Mouse (Mus musculus): Measurements from ENCODE around the gene Cdc26. TPM values are rescaled to one million over a fixed set of nuclear protein-coding genes. Genes with fewer than 3 reads are reported as not detected.
A peak's percentile ranks its signal among the peaks of the same experiment; 100 is the strongest.

Cdc26 gene
- polyA plus RNA-seq (2012; rRNA removed): 14.1 and 14.7 TPM in 2 replicates

- no peak for TF ChIP-seq CTCF (IDR thresholded peaks at IDR 0.05; ENCODE audit: extremely low read depth, insufficient read depth, insufficient read length, insufficient replicate concordance)
- peak; percentile 57 for TF ChIP-seq POLR2A (IDR thresholded peaks at IDR 0.05; ENCODE audit: low read depth, low read length)
- WGBS: under 1% methylated on average over 39 of the region's 39 CpGs
- peak; percentile 97 to 98 for DNase-seq (ENCODE audit: low read depth in 1 of 2, low spot score in 2 of 2)
- Histone ChIP-seq H3K36me3 (ENCODE audit: control insufficient read depth, insufficient read depth, low read length) (peaks cover 5% of the 10 kb centered on the region), H3K27ac (ENCODE audit: insufficient read depth, low read length) (peak within 1 kb of the TSS; percentile 82), H3K4me3 (ENCODE audit: extremely low read depth, insufficient read depth, insufficient read length) (peak within 1 kb of the TSS; percentile 80), H3K4me1 (ENCODE audit: control insufficient read depth, insufficient read depth, insufficient read length) (peaks cover 2% of the 10 kb centered on the region), H3K27me3 (ENCODE audit: control insufficient read depth, insufficient read depth, low read length) (no peaks in the 10 kb centered on the region)
These were observed at the start of gene Cdc26, which contains the start of gene Prpf4 for GRCm38 (mm10) chr4:62408601-62409282. TSS of gene Cdc26 (minus strand) at chr4:62408642. TSS of gene Prpf4 (plus strand) at chr4:62408797.

- 48% methylated on average over 5 of the region's 5 CpGs for WGBS
- Histone ChIP-seq H3K4me1 (ENCODE audit: control insufficient read depth, insufficient read depth, insufficient read length) (no peaks in the 10 kb centered on the region), H3K36me3 (ENCODE audit: control insufficient read depth, insufficient read depth, low read length) (no peaks in the 10 kb centered on the region), H3K27me3 (ENCODE audit: control insufficient read depth, insufficient read depth, low read length) (no peaks in the 10 kb centered on the region), H3K4me3 (ENCODE audit: extremely low read depth, insufficient read depth, insufficient read length) (no peak overlapping the region), H3K27ac (ENCODE audit: insufficient read depth, low read length) (no peak overlapping the region)
- TF ChIP-seq CTCF (IDR thresholded peaks at IDR 0.05; ENCODE audit: extremely low read depth, insufficient read depth, insufficient read length, insufficient replicate concordance): peak; percentile 40; the same call in 1 of the 2 replicates
- TF ChIP-seq POLR2A (IDR thresholded peaks at IDR 0.05; ENCODE audit: low read depth, low read length): no peak
- DNase-seq (ENCODE audit: low read depth in 1 of 2, low spot score in 2 of 2): peak in 1 of 2 experiments; percentile 29
These were observed 46.6 kb upstream of the Cdc26 start for GRCm38 (mm10) chr4:62454995-62455394.

- no peaks in the 10 kb centered on the region for H3K36me3 ChIP-seq (ENCODE audit: control insufficient read depth, insufficient read depth, low read length)
- no peak for TF ChIP-seq POLR2A (IDR thresholded peaks at IDR 0.05; ENCODE audit: low read depth, low read length)
- TF ChIP-seq CTCF (IDR thresholded peaks at IDR 0.05; ENCODE audit: extremely low read depth, insufficient read depth, insufficient read length, insufficient replicate concordance): no peak
- H3K4me3 ChIP-seq (ENCODE audit: extremely low read depth, insufficient read depth, insufficient read length): no peak overlapping the region
- no peak overlapping the region for H3K27ac ChIP-seq (ENCODE audit: insufficient read depth, low read length)
- no peak for DNase-seq (ENCODE audit: low read depth in 1 of 2, low spot score in 2 of 2)
- no peaks in the 10 kb centered on the region for H3K27me3 ChIP-seq (ENCODE audit: control insufficient read depth, insufficient read depth, low read length)
- H3K4me1 ChIP-seq (ENCODE audit: control insufficient read depth, insufficient read depth, insufficient read length): no peaks in the 10 kb centered on the region
- WGBS: 84% methylated on average over 4 of the region's 4 CpGs
These were observed 32.5 kb upstream of the Cdc26 start for GRCm38 (mm10) chr4:62440986-62441385.

- H3K4me1 ChIP-seq (ENCODE audit: control insufficient read depth, insufficient read depth, insufficient read length): no peaks in the 10 kb centered on the region
- no peak overlapping the region for H3K27ac ChIP-seq (ENCODE audit: insufficient read depth, low read length)
- no peak for DNase-seq (ENCODE audit: low read depth in 1 of 2, low spot score in 2 of 2)
- WGBS: 81% methylated on average over 4 of the region's 4 CpGs
- no peak overlapping the region for H3K4me3 ChIP-seq (ENCODE audit: extremely low read depth, insufficient read depth, insufficient read length)
- H3K27me3 ChIP-seq (ENCODE audit: control insufficient read depth, insufficient read depth, low read length): no peaks in the 10 kb centered on the region
- no peaks in the 10 kb centered on the region for H3K36me3 ChIP-seq (ENCODE audit: control insufficient read depth, insufficient read depth, low read length)
- TF ChIP-seq CTCF (IDR thresholded peaks at IDR 0.05; ENCODE audit: extremely low read depth, insufficient read depth, insufficient read length, insufficient replicate concordance) (no peak), POLR2A (IDR thresholded peaks at IDR 0.05; ENCODE audit: low read depth, low read length) (no peak)
These were observed 32.1 kb upstream of the Cdc26 start for GRCm38 (mm10) chr4:62440544-62440943.

GRCm38 (mm10) chr4:62439793-62440192, 31.4 kb upstream of the Cdc26 start:
- TF ChIP-seq POLR2A (IDR thresholded peaks at IDR 0.05; ENCODE audit: low read depth, low read length): no peak
- TF ChIP-seq CTCF (IDR thresholded peaks at IDR 0.05; ENCODE audit: extremely low read depth, insufficient read depth, insufficient read length, insufficient replicate concordance): no peak
- 50% methylated on average over 4 of the region's 4 CpGs for WGBS
- Histone ChIP-seq H3K4me3 (ENCODE audit: extremely low read depth, insufficient read depth, insufficient read length) (no peak overlapping the region), H3K36me3 (ENCODE audit: control insufficient read depth, insufficient read depth, low read length) (no peaks in the 10 kb centered on the region), H3K27me3 (ENCODE audit: control insufficient read depth, insufficient read depth, low read length) (no peaks in the 10 kb centered on the region), H3K27ac (ENCODE audit: insufficient read depth, low read length) (no peak overlapping the region), H3K4me1 (ENCODE audit: control insufficient read depth, insufficient read depth, insufficient read length) (no peaks in the 10 kb centered on the region)
- no peak for DNase-seq (ENCODE audit: low read depth in 1 of 2, low spot score in 2 of 2)

- Histone ChIP-seq H3K27ac (ENCODE audit: insufficient read depth, low read length) (no peak overlapping the region), H3K4me1 (ENCODE audit: control insufficient read depth, insufficient read depth, insufficient read length) (no peaks in the 10 kb centered on the region), H3K36me3 (ENCODE audit: control insufficient read depth, insufficient read depth, low read length) (no peaks in the 10 kb centered on the region), H3K27me3 (ENCODE audit: control insufficient read depth, insufficient read depth, low read length) (no peaks in the 10 kb centered on the region), H3K4me3 (ENCODE audit: extremely low read depth, insufficient read depth, insufficient read length) (no peak overlapping the region)
- TF ChIP-seq POLR2A (IDR thresholded peaks at IDR 0.05; ENCODE audit: low read depth, low read length) (no peak), CTCF (IDR thresholded peaks at IDR 0.05; ENCODE audit: extremely low read depth, insufficient read depth, insufficient read length, insufficient replicate concordance) (no peak)
- no peak for DNase-seq (ENCODE audit: low read depth in 1 of 2, low spot score in 2 of 2)
- 92% methylated on average over 7 of the region's 7 CpGs for WGBS
These were observed 29.4 kb upstream of the Cdc26 start for GRCm38 (mm10) chr4:62437871-62438270.

GRCm38 (mm10) chr4:62437256-62437778, 28.9 kb upstream of the Cdc26 start:
- H3K36me3 ChIP-seq (ENCODE audit: control insufficient read depth, insufficient read depth, low read length): no peaks in the 10 kb centered on the region
- H3K4me1 ChIP-seq (ENCODE audit: control insufficient read depth, insufficient read depth, insufficient read length): no peaks in the 10 kb centered on the region
- no peak for DNase-seq (ENCODE audit: low read depth in 1 of 2, low spot score in 2 of 2)
- H3K27me3 ChIP-seq (ENCODE audit: control insufficient read depth, insufficient read depth, low read length): no peaks in the 10 kb centered on the region
- no peak overlapping the region for H3K4me3 ChIP-seq (ENCODE audit: extremely low read depth, insufficient read depth, insufficient read length)
- WGBS: 80% methylated on average over 3 of the region's 3 CpGs
- no peak overlapping the region for H3K27ac ChIP-seq (ENCODE audit: insufficient read depth, low read length)
- TF ChIP-seq CTCF (IDR thresholded peaks at IDR 0.05; ENCODE audit: extremely low read depth, insufficient read depth, insufficient read length, insufficient replicate concordance) (no peak), POLR2A (IDR thresholded peaks at IDR 0.05; ENCODE audit: low read depth, low read length) (no peak)
